Mouse (Mus musculus): ENCODE results near the gene Olfr273. TPM values are rescaled to one million over a fixed set of nuclear protein-coding genes. Genes with fewer than 3 reads are reported as not detected.
"Not testable (repeated sequence)": the region's sequence is repeated elsewhere in the genome, so short reads cannot be mapped to it uniquely, and the experiment has no call there.

Olfr273 gene
- not detected in 2 replicates for polyA plus RNA-seq (2012; ENCODE audit: insufficient read depth, low replicate concordance)

- H3K36me3 ChIP-seq (replicated peaks; ENCODE audit: low read length): no peaks in the 10 kb centered on the region
- H3K9me3 ChIP-seq: peaks cover 10% of the 10 kb centered on the region; the same call in 1 of the 2 replicates
- no peak within 1 kb of the TSS for H3K4me3 ChIP-seq (replicated peaks)
- H3K4me1 ChIP-seq: no peaks in the 10 kb centered on the region
- no peaks in the 10 kb centered on the region for H3K27me3 ChIP-seq (replicated peaks)
- no peak for TF ChIP-seq FLI1 (IDR thresholded peaks at IDR 0.05; ENCODE audit: low read length)
- TF ChIP-seq GATA1 (IDR thresholded peaks at IDR 0.05; ENCODE audit: borderline replicate concordance, low read length): no peak
These were observed at the start of gene Olfr273 for GRCm38 (mm10) chr4:52859136-52859535. Gene Olfr273, minus strand, starts transcription at chr4:52859236.

- Histone ChIP-seq H3K27me3 (replicated peaks) (no peaks in the 10 kb centered on the region), H3K4me1 (no peaks in the 10 kb centered on the region), H3K9me3 (peaks cover 9% of the 10 kb centered on the region), H3K4me3 (replicated peaks) (no peak overlapping the region), H3K36me3 (replicated peaks; ENCODE audit: low read length) (no peaks in the 10 kb centered on the region)
- TF ChIP-seq GATA1 (IDR thresholded peaks at IDR 0.05; ENCODE audit: borderline replicate concordance, low read length) (no peak), FLI1 (IDR thresholded peaks at IDR 0.05; ENCODE audit: low read length) (no peak)
These were observed 5.1 kb upstream of the Olfr273 start for GRCm38 (mm10) chr4:52864156-52864555.

- H3K4me1 ChIP-seq: no peaks in the 10 kb centered on the region
- no peaks in the 10 kb centered on the region for H3K27me3 ChIP-seq (replicated peaks)
- TF ChIP-seq GATA1 (IDR thresholded peaks at IDR 0.05; ENCODE audit: borderline replicate concordance, low read length) (no peak), FLI1 (IDR thresholded peaks at IDR 0.05; ENCODE audit: low read length) (no peak)
- H3K9me3 ChIP-seq: peaks cover 5% of the 10 kb centered on the region; the same call in 1 of the 2 replicates
- H3K36me3 ChIP-seq (replicated peaks; ENCODE audit: low read length): no peaks in the 10 kb centered on the region
- no peak overlapping the region for H3K4me3 ChIP-seq (replicated peaks)
These were observed 9.4 kb downstream of the Olfr273 start for GRCm38 (mm10) chr4:52849672-52850071.

GRCm38 (mm10) chr4:52849039-52849635 is 9.9 kb downstream of the Olfr273 start:
- H3K9me3 ChIP-seq: peaks cover 5% of the 10 kb centered on the region; the same call in 1 of the 2 replicates
- no peak overlapping the region for H3K4me3 ChIP-seq (replicated peaks)
- H3K4me1 ChIP-seq: no peaks in the 10 kb centered on the region
- no peaks in the 10 kb centered on the region for H3K27me3 ChIP-seq (replicated peaks)
- TF ChIP-seq GATA1 (IDR thresholded peaks at IDR 0.05; ENCODE audit: borderline replicate concordance, low read length) (no peak), FLI1 (IDR thresholded peaks at IDR 0.05; ENCODE audit: low read length) (no peak)
- H3K36me3 ChIP-seq (replicated peaks; ENCODE audit: low read length): no peaks in the 10 kb centered on the region

GRCm38 (mm10) chr4:52845411-52845810 is 13.6 kb downstream of the Olfr273 start:
- H3K4me1 ChIP-seq: not testable (repeated sequence)

GRCm38 (mm10) chr4:52821375-52821774 is 37.7 kb downstream of the Olfr273 start:
- TF ChIP-seq GATA1 (IDR thresholded peaks at IDR 0.05; ENCODE audit: borderline replicate concordance, low read length) (no peak), FLI1 (IDR thresholded peaks at IDR 0.05; ENCODE audit: low read length) (no peak)
- Histone ChIP-seq H3K4me3 (replicated peaks) (no peak overlapping the region), H3K27me3 (replicated peaks) (no peaks in the 10 kb centered on the region), H3K36me3 (replicated peaks; ENCODE audit: low read length) (no peaks in the 10 kb centered on the region), H3K9me3 (peaks cover 14% of the 10 kb centered on the region), H3K4me1 (no peaks in the 10 kb centered on the region)

More at GRCm38 (mm10) chr4:52845411-52845810, 13.6 kb downstream of the Olfr273 start:
- not testable (repeated sequence) for H3K9me3 ChIP-seq; H3K36me3 ChIP-seq (replicated peaks; ENCODE audit: low read length); H3K27me3 ChIP-seq (replicated peaks); H3K4me3 ChIP-seq (replicated peaks)

GRCm38 (mm10) chr4:52814304-52814703 is 44.7 kb downstream of the Olfr273 start, which contains the start of gene Olfr275:
Gene Olfr275, plus strand, starts transcription at chr4:52814604.
- Histone ChIP-seq H3K27me3 (replicated peaks) (no peaks in the 10 kb centered on the region), H3K4me1 (no peaks in the 10 kb centered on the region), H3K4me3 (replicated peaks) (no peak within 1 kb of the TSS), H3K36me3 (replicated peaks; ENCODE audit: low read length) (no peaks in the 10 kb centered on the region), H3K9me3 (0 out of 2 replicates have a peak, but pooled peaks cover 3% of the 10 kb centered on the region)
- TF ChIP-seq GATA1 (IDR thresholded peaks at IDR 0.05; ENCODE audit: borderline replicate concordance, low read length) (no peak), FLI1 (IDR thresholded peaks at IDR 0.05; ENCODE audit: low read length) (no peak)

- H3K4me1 ChIP-seq: no peaks in the 10 kb centered on the region
- TF ChIP-seq FLI1 (IDR thresholded peaks at IDR 0.05; ENCODE audit: low read length) (no peak), GATA1 (IDR thresholded peaks at IDR 0.05; ENCODE audit: borderline replicate concordance, low read length) (no peak)
These were observed 47.2 kb downstream of the Olfr273 start for GRCm38 (mm10) chr4:52811871-52812270.

More at GRCm38 (mm10) chr4:52811871-52812270, 47.2 kb downstream of the Olfr273 start:
- no peaks in the 10 kb centered on the region for H3K36me3 ChIP-seq (replicated peaks; ENCODE audit: low read length)
- H3K9me3 ChIP-seq: no peaks in the 10 kb centered on the region
- no peaks in the 10 kb centered on the region for H3K27me3 ChIP-seq (replicated peaks)
- no peak overlapping the region for H3K4me3 ChIP-seq (replicated peaks)

Other genes with a start within 250 kb of the Olfr273 start
- gene Olfr275, start 44.6 kb downstream of the Olfr273 start, polyA plus RNA-seq (2012; ENCODE audit: insufficient read depth, low replicate concordance): not detected in 2 replicates
- gene Olfr272, start 59.9 kb upstream of the Olfr273 start, polyA plus RNA-seq (2012; ENCODE audit: insufficient read depth, low replicate concordance): not detected in 2 replicates
- not detected in 2 replicates for gene Olfr270, start 105.3 kb upstream of the Olfr273 start, polyA plus RNA-seq (2012; ENCODE audit: insufficient read depth, low replicate concordance)
- gene Nipsnap3a, start 130.0 kb upstream of the Olfr273 start, polyA plus RNA-seq (2012; ENCODE audit: insufficient read depth, low replicate concordance): not detected in 2 replicates
- 10.5 and 40.8 TPM in 2 replicates for gene Nipsnap3b, start 152.6 kb upstream of the Olfr273 start, polyA plus RNA-seq (2012; ENCODE audit: insufficient read depth, low replicate concordance)